Mouse (Mus musculus) brain, embryonic 14.5 days (tissue): ENCODE measurements at regions not wholly inside any gene's neighbourhood (a gene's known extent, or its start where the extent isn't known, plus 50 kb on each side); places are given as distances from the start of the nearest gene placed in this dataset.
"Not testable (repeated sequence)": the region's sequence is repeated elsewhere in the genome, so short reads cannot be mapped to it uniquely, and the experiment has no call there.

Experiments
- DNase-seq: peaks from one replicate; pipeline ENCODE4 v3.0.0-alpha.2; 2011; ENCODE audit warnings: low read depth
- CTCF ChIP-seq: fragments of 200-500 bp; IDR thresholded peaks from 2 replicates; pipeline ENCODE4 v1.5.1; 2012; ENCODE audit warnings: inconsistent platforms, mild to moderate bottlenecking, moderate library complexity, borderline replicate concordance; ENCODE audit not compliant: insufficient read depth, insufficient read length; ENCODE audit errors: extremely low read depth
- POLR2A ChIP-seq: fragments of 200-500 bp; IDR thresholded peaks from 2 replicates; pipeline ENCODE4 v1.6.1; 2012; ENCODE audit warnings: mild to moderate bottlenecking, inconsistent platforms, borderline replicate concordance; ENCODE audit not compliant: poor library complexity, insufficient read depth, insufficient read length, severe bottlenecking; ENCODE audit errors: extremely low read depth

DNA sequence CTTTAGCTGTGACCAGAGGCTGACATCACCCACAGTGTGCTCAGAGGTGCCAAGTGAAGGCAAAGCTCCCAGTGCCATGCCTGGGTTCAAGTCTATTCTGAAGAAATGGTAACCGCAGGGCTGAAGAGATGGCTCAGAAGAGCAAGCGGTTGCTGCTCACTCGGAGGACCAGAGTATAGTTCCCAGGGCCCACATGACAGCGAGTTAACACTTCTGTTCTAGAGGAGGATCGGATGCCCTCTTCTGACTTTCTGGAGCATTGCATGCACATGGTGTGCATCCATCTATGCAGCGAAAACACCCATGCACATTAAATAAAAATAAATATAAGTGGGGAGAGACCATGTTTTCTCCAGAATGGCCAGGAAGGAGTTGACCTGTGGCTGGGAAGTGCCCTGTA, 209.5 kb downstream of the Sorl1 start:
- DNase-seq: peak; percentile 26
- TF ChIP-seq POLR2A (no peak), CTCF (0 out of 2 replicates have a peak, but pooled peaks have one; percentile 14)

DNA sequence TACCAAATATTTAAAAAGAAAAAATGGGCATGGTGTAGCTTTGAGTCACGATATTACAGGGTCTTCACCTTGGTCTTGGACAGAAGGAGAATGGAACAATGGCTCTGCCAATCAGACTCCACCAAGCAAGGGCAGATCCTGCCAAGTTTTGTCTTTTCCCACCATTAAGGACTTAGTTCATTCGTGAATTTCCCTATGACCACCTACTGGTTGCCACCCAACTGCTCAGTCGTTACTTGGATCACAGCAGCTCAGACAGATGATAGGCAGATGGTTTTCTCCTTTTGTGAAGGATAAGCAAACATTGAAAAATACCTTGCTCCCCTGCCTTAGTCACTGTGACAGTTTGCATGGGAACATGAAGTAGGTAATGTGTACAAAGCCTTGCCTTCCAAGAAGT, 210.2 kb downstream of the Sorl1 start:
- TF ChIP-seq CTCF (no peak), POLR2A (no peak)
- peak; percentile 84 for DNase-seq

DNA sequence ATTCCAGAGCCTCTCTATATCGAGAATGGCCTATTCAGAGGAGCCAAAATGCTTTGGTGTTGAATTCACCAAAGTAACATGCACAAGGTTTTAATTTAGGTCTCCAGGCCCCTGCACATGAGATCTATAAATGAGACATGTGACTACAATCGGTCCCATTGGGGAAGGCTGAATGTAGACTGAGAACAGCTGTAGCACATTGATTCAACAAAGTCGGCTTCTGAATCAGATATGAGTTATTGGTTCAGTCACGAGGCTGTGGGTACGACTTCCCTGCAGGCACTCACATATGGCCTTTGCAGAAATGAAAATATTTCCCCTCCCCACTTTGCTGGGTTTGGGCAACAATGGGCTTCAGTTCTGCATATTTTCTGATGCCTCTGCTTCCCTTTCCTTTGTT, 211.6 kb downstream of the Sorl1 start:
- peak; percentile 12 for DNase-seq
- TF ChIP-seq POLR2A: no peak
- TF ChIP-seq CTCF: no peak

DNA sequence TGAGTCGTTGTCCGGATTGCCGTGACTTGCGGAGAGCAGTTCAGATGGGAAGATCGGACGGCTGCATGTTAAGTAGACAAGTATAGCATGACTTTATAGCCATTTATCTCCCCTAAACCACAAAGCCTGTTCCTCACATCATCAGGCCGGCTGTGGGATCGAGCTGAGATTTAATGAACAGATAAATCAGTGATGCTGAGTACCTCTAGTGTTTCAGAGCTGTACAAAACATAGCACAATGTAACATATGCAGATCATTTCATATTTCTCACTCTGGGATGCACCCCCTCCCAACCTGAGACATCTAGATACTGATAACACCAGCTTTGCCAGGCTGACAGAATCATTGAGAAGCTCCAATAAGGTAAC, 223.5 kb downstream of the Sorl1 start:
- no peak for DNase-seq
- TF ChIP-seq POLR2A: no peak
- no peak for TF ChIP-seq CTCF

DNA sequence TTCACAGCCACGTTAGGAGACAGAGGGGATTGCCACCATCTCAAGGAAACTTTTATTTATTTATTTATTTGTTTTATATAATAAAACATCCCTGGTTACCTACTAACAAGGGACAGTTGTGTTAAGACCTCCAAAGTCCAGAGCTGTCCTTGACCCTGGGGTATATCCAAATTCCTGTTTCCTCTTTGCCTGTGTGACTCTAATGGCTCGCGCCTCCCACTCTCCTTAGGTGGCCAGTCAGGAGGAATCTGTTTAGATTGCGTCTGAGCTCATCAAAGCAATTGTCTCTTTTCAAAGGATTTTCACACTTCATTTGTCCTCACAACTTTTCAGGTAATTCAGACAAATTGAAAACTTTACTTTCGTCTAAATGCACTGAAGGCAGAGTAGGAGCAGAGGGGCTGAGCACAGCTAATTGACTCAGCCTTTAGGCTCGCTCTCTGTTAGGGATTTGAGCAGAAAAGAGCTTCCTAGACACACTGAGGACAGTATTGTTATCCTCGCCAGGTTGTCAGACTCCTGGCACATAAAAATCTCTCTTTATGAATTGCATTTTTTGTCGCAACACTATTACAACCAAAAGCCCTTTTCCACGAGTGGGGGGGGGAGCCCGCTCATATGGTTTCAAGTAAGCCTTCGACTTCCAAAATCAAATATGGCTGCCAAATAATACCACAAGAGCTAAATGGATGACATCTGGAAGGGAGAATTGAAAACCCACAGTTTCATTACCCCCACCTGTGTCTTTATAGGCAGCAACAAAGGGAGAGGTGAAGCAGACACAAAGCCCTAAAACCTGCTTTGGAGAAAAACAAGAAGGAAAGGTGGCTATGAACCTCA, 224.1 kb downstream of the Sorl1 start:
- TF ChIP-seq CTCF: no peak

DNA sequence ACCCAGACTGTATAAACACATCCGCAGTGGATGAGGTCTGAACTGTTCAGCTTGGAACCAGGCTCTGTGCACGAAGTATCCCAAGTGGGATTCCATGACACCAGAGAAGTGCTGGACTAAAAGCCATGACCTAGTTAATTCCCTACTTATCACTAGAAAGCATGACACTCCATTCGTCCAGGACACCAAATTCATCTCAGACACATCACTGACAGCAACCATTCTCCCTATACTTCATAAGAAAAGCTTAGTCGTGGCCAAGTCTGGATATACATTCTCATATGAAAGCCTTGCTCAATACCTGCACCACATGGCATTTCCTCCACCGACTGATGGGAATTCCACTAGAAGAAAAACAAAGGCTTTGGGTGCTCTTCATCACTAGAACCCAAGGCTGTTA, 229.0 kb downstream of the Sorl1 start:
- TF ChIP-seq POLR2A (no peak), CTCF (no peak)
- no peak for DNase-seq

More for the DNA sequence above, 224.1 kb downstream of the Sorl1 start:
- DNase-seq: peak; percentile 38

DNA sequence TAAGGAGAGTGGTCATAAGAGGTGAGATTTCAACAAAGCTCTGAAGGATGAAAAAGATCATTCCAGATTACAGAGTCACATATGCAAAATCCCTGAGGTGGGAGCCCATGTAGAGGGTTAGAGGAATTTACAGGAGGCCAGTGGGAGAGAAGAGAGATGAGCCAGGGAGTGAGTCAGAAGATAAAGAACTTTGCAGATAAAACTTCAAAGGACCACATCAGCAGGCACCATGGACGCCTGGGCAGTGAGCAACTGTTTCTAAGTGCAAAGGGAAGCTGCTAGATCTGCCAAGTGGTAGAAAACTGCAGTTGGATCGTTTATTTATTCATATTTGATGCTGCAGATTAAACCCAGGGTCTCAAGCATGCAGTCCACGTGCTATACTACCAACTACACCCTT, 231.3 kb downstream of the Sorl1 start:
- no peak for DNase-seq
- no peak for TF ChIP-seq POLR2A
- no peak for TF ChIP-seq CTCF

DNA sequence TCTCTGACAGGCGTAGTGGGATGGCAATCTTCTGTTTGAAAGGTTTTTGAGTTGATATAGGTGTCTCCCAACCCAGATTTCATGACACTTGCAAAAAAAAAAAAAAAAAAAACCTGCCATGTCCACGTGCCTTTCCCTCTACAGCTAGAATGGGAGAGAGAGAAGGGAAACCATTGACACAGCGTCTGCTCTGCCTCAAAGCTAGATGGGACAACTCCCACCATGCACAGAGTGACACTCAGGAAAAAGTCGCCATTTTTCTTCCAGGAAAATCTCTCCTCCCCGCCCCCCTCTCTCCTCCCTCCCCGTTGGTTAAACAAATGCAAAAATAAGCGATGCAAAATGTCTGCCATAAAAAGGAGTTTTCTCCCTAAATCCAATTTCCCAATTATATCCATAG, 232.9 kb downstream of the Sorl1 start:
- peak; percentile 66 for DNase-seq
- TF ChIP-seq POLR2A: no peak
- no peak for TF ChIP-seq CTCF

DNA sequence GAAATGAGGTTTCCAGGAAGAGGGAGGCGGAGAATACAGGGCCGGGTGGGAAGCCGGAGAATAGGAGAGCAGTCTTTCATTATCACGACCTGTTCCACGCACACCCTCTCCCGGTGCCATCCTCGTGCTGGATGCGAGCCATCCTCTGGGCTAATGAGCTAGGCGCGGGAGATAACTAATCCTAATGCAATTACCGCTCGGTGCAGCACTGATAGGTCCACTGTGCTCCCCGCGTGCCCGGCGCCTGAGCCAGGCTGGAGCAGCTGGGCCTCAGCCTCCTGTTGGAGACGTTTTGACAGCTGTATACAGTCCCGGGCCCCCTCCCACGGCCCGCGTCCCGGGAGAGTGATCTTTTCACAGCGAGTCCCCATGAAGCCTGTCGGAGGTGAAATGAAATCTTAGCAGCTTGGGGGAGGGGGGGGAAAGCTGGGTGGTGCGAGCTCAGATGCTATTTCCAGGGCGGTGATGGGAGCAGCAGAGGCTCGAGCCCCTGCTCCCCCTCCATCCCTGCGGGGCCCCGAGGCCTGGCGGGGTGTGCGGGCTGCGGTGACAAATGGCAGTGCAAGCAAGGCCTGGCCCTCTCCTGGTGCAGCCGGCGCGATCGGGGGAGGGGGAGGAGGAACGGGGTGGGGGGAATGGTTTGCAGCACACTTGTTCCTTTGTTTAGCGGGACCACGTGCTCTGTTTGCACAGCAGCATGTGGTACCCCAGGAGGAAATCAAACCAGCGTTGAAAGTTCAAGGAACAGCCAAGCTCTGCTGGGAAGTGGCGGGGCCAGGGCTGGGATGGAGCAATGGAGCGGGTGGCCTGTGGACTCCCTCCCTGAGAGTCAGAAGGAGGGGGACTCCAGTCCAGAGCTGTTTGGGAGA, 233.6 kb downstream of the Sorl1 start:
- no peak for TF ChIP-seq POLR2A
- TF ChIP-seq CTCF: peak; percentile 34; the same call in 1 of the 2 replicates
- DNase-seq: peak; percentile 98

DNA sequence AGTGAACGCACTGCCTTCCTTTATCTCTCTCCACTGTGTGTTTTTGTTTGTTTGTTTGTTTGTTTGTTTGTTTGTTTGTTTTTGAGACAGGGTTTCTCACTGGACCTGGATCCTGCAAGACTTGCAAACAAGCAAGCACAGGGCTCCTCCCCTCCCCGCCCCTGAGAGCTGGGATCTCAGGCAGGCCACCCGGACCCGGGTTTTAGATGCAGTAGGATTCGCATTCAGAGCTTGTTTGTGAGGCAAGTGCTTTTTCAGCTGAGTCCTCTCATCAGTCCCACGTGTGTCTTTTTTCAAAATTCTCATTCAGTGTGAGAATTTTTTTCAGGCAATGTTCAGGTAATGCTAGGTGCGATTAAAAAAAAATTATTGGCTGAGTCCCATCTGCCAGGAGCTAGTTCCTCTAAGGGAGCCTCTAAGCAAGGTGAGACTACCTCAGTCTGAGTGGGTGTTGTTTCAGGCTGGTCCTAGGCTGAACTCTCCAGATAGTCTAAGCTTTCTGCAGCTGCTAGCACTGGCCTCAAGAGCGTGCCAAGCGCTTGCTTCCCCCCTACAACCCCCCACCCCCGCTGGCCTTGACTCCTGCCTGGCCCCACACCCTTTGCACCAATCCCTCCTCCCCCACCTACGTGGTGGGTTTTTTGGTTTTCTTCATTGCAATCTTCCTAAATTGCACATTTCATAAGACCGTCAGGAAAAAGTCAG, 234.4 kb downstream of the Sorl1 start:
- TF ChIP-seq CTCF (no peak), POLR2A (no peak)
- DNase-seq: no peak

DNA sequence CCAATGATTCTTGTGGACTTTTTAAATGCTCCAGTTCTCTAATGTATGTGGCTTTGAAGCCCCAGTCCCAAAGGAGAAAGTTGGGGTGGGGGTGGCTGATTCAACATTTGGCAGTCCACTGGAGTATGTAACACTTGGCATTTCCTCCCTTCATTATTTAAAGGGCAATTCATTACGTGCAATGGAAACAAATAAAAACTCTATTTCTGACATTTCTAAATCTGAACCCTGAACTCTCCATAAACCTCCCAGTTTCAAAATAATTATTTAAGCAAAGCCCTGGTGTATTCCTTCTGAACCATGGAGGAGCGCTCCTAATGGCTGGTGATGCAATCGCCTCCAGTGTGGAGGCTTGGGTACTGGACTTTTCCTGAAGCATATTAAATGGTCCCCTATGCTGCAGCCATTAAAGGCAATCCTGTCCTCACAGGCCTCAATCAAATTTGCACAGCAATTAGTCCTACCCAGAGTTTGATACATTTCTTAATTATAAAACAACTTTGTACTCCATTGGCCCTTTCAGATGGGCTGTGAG, 235.4 kb downstream of the Sorl1 start:
- TF ChIP-seq CTCF: no peak
- no peak for TF ChIP-seq POLR2A
- peak; percentile 74 for DNase-seq

DNA sequence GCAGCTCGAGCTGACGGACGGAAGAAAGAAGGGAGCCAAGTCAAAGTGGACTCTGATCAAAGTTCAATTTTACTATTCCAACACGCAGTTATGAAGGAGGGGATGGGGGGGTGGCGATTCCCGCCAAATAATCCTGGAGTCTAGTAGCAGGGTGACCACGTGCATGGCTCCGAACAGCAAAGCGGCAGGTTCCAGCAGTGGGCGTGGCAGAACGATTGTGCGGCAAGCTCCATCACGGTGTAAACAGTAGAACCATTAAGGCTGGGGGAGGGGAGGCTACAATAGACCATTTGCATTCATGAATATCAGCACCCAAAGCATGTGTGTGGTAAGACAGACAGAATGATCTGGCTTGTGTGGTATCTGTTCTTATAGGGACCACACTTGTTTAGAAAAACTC, 237.6 kb downstream of the Sorl1 start:
- not testable (repeated sequence) for DNase-seq
